Comparison of ENCODE assay signal across 9 mouse cellular contexts in genomic region chr17:69181560-69182316, GRCm38 (mm10).
DNase-seq lines count a peak whose midpoint lies in the region; ATAC-seq lines count a peak whose summit lies in the region.
"Had no signal": no experiment of that assay in that cellular context is flagged by ENCODE, and none has a peak within 500 bp of the region (broad histone marks: within the 10 kb centered on the region; RNA-seq: fewer than 3 reads in every experiment).

No protein-coding gene starts in this region.

- H3K4me1 ChIP-seq in lung, embryonic 15.5 days, result no peaks in the 10 kb centered on the region
- peaks cover 50% of the 10 kb centered on the region for H3K4me1 ChIP-seq in heart, embryonic 12.5 days (replicated peaks)
- peaks cover 36% of the 10 kb centered on the region for H3K4me1 ChIP-seq in limb, embryonic 15.5 days
- no peaks in the 10 kb centered on the region for H3K4me1 ChIP-seq in stomach, embryonic 15.5 days

- no peak overlapping the region for H3K4me2 ChIP-seq in lung, embryonic 15.5 days
- H3K4me2 ChIP-seq in heart, embryonic 12.5 days, result peak overlapping the region; percentile 51
- H3K4me2 ChIP-seq in limb, embryonic 15.5 days, result no peak overlapping the region
- peak overlapping the region; percentile 23; the same call in 1 of the 2 replicates for H3K4me2 ChIP-seq in stomach, embryonic 15.5 days

- no peak overlapping the region for H3K9ac ChIP-seq in lung, embryonic 15.5 days
- H3K9ac ChIP-seq in heart, embryonic 12.5 days, result 0 out of 2 replicates have a peak overlapping the region, but pooled peaks have one; percentile 3
- no peak overlapping the region for H3K9ac ChIP-seq in limb, embryonic 15.5 days
- no peak overlapping the region for H3K9ac ChIP-seq in stomach, embryonic 15.5 days

- H3K27ac ChIP-seq in lung, embryonic 15.5 days, result 0 out of 2 replicates have a peak overlapping the region, but pooled peaks have one; percentile 17
- peak overlapping the region; percentile 83 for H3K27ac ChIP-seq in heart, embryonic 12.5 days (ENCODE audit: poor library complexity, severe bottlenecking)
- H3K27ac ChIP-seq in limb, embryonic 15.5 days, result peak overlapping the region; percentile 40
- H3K27ac ChIP-seq in stomach, embryonic 15.5 days, result 0 out of 2 replicates have a peak overlapping the region, but pooled peaks have one; percentile 23

- H3K27me3 ChIP-seq in lung, embryonic 15.5 days, result no peaks in the 10 kb centered on the region
- no peaks in the 10 kb centered on the region for H3K27me3 ChIP-seq in heart, embryonic 12.5 days (replicated peaks)
- no peaks in the 10 kb centered on the region for H3K27me3 ChIP-seq in limb, embryonic 15.5 days
- H3K27me3 ChIP-seq in stomach, embryonic 15.5 days (replicated peaks), result no peaks in the 10 kb centered on the region
- H3K27me3 ChIP-seq: Patski had no signal

- WGBS in lung, embryonic 15.5 days, result 31% methylated on average over 7 of the region's 7 CpGs
- WGBS in heart, embryonic 12.5 days, result 17% methylated on average over 7 of the region's 7 CpGs
- WGBS in limb, embryonic 15.5 days, result 27% methylated on average over 7 of the region's 7 CpGs
- WGBS in stomach, embryonic 15.5 days, result 30% methylated on average over 7 of the region's 7 CpGs

- no peaks in the 10 kb centered on the region for H3K9me3 ChIP-seq in lung, embryonic 15.5 days
- H3K9me3 ChIP-seq in heart, embryonic 12.5 days (replicated peaks), result no peaks in the 10 kb centered on the region
- no peaks in the 10 kb centered on the region for H3K9me3 ChIP-seq in limb, embryonic 15.5 days
- H3K9me3 ChIP-seq in stomach, embryonic 15.5 days, result no peaks in the 10 kb centered on the region

- H3K36me3 ChIP-seq in lung, embryonic 15.5 days, result no peaks in the 10 kb centered on the region
- no peaks in the 10 kb centered on the region for H3K36me3 ChIP-seq in heart, embryonic 12.5 days
- H3K36me3 ChIP-seq in limb, embryonic 15.5 days, result no peaks in the 10 kb centered on the region
- no peaks in the 10 kb centered on the region for H3K36me3 ChIP-seq in stomach, embryonic 15.5 days

- DNase-seq in lung, postnatal 25 days (ENCODE audit: low spot score), result no peak
- no peak for DNase-seq in adrenal gland, adult 2 months
- no peak for DNase-seq in spleen, postnatal 4 days (ENCODE audit: low spot score in 2 of 2)

- H3K4me3 ChIP-seq in lung, embryonic 15.5 days, result no peak overlapping the region
- peak overlapping the region; percentile 11; the same call in 1 of the 2 replicates for H3K4me3 ChIP-seq in heart, embryonic 12.5 days
- H3K4me3 ChIP-seq in limb, embryonic 15.5 days, result no peak overlapping the region
- no peak overlapping the region for H3K4me3 ChIP-seq in stomach, embryonic 15.5 days (replicated peaks)

- ATAC-seq in lung, embryonic 15.5 days (ENCODE audit: borderline replicate concordance, extremely low read depth, low FRiP score, low TSS enrichment), result no peak
- no peak for ATAC-seq in heart, embryonic 12.5 days (ENCODE audit: insufficient number of reproducible peaks, low FRiP score)
- ATAC-seq in limb, embryonic 15.5 days (ENCODE audit: insufficient number of reproducible peaks, low FRiP score, low TSS enrichment, low read depth), result no peak
- peak; percentile 31; the same call in 1 of the 2 replicates for ATAC-seq in stomach, embryonic 15.5 days (ENCODE audit: insufficient read depth, low FRiP score, low read depth)
- ATAC-seq in monocyte, adult 5-6 weeks (replicated peaks; ENCODE audit: insufficient number of reproducible peaks, low FRiP score, low TSS enrichment, poor library complexity, severe bottlenecking), result no peak
- ATAC-seq: Patski had no signal

Comparison
In these comparisons a context has a peak if more than half of its experiments do, and no peak if none do; other contexts are left out.
1. H3K27ac ChIP-seq: peak in every context shown above with its lines; median percentile 83 in heart, embryonic 12.5 days; 40 in limb, embryonic 15.5 days; 23 in stomach, embryonic 15.5 days; 17 in lung, embryonic 15.5 days.
2. H3K4me2 ChIP-seq: peak in heart, embryonic 12.5 days (single experiment) and stomach, embryonic 15.5 days (single experiment); none in lung, embryonic 15.5 days (single experiment) and limb, embryonic 15.5 days (single experiment).